8 mouse cellular contexts compared by ENCODE assay signal in genomic region chr1:171295063-171295402, GRCm38 (mm10). TPM values are rescaled to one million over a fixed set of nuclear protein-coding genes. Genes with fewer than 3 reads are reported as not detected.
A peak's percentile ranks its signal among the peaks of the same experiment; 100 is the strongest.
DNase-seq lines count a peak whose midpoint lies in the region; ATAC-seq and TF ChIP-seq lines count a peak whose summit lies in the region.

No protein-coding gene starts in this region.

- no peak for DNase-seq in spleen, adult 2 months (ENCODE audit: low read depth in 1 of 2, low spot score in 2 of 2)
- DNase-seq in spleen, postnatal 36 days (ENCODE audit: low spot score in 2 of 2), result no peak
- no peak for DNase-seq in liver, embryonic 11.5 days (ENCODE audit: low spot score)
- DNase-seq in cerebellum, postnatal 10 days, result no peak
- DNase-seq in natural killer cell, adult 2 months (ENCODE audit: low spot score in 2 of 2), result no peak
- DNase-seq in cerebellum, adult 11 months, result no peak

- no peaks in the 10 kb centered on the region for H3K36me3 ChIP-seq in spleen, adult 2 months (ENCODE audit: control insufficient read depth, insufficient read depth, low read length)
- H3K36me3 ChIP-seq in forebrain, embryonic 12.5 days (replicated peaks), result peaks cover under 1% of the 10 kb centered on the region; the same call in 1 of the 2 replicates
- peaks cover under 1% of the 10 kb centered on the region; the same call in 1 of the 2 replicates for H3K36me3 ChIP-seq in liver, embryonic 11.5 days (ENCODE audit: control insufficient read depth, insufficient read depth, low read length)
- no peaks in the 10 kb centered on the region for H3K36me3 ChIP-seq in stomach, embryonic 15.5 days

- peaks cover 3% of the 10 kb centered on the region; the same call in 1 of the 2 replicates for H3K4me1 ChIP-seq in spleen, adult 2 months (ENCODE audit: control insufficient read depth, insufficient read depth, insufficient read length)
- H3K4me1 ChIP-seq in forebrain, embryonic 12.5 days, result peaks cover 9% of the 10 kb centered on the region
- H3K4me1 ChIP-seq in liver, embryonic 11.5 days (replicated peaks; ENCODE audit: control insufficient read depth, insufficient read depth, low read length), result 0 out of 2 replicates have a peak, but pooled peaks cover 3% of the 10 kb centered on the region
- peaks cover 9% of the 10 kb centered on the region for H3K4me1 ChIP-seq in stomach, embryonic 15.5 days

- H3K4me3 ChIP-seq in spleen, adult 2 months (ENCODE audit: extremely low read depth, insufficient read depth, insufficient read length), result peak overlapping the region; percentile 97
- peak overlapping the region; percentile 74 for H3K4me3 ChIP-seq in forebrain, embryonic 12.5 days (replicated peaks)
- H3K4me3 ChIP-seq in liver, embryonic 11.5 days (ENCODE audit: low read depth, low read length), result peak overlapping the region; percentile 70
- peak overlapping the region; percentile 81 for H3K4me3 ChIP-seq in stomach, embryonic 15.5 days (replicated peaks)

- peak overlapping the region; percentile 86; the same call in 1 of the 2 replicates for H3K9ac ChIP-seq in forebrain, embryonic 12.5 days
- H3K9ac ChIP-seq in liver, embryonic 11.5 days (ENCODE audit: low read depth, low read length), result peak overlapping the region; percentile 92
- H3K9ac ChIP-seq in stomach, embryonic 15.5 days, result peak overlapping the region; percentile 84; the same call in 1 of the 2 replicates

- peak overlapping the region; percentile 95 for H3K27ac ChIP-seq in spleen, adult 2 months (ENCODE audit: insufficient read depth, low read length)
- H3K27ac ChIP-seq in forebrain, embryonic 12.5 days, result peak overlapping the region; percentile 93
- H3K27ac ChIP-seq in liver, embryonic 11.5 days (ENCODE audit: low read depth, low read length), result peak overlapping the region; percentile 90
- H3K27ac ChIP-seq in stomach, embryonic 15.5 days, result peak overlapping the region; percentile 98

- TF ChIP-seq POLR2A in spleen, adult 2 months (IDR thresholded peaks at IDR 0.05; ENCODE audit: low read depth, low read length), result no peak

- no peak for TF ChIP-seq CTCF in spleen, adult 2 months (IDR thresholded peaks at IDR 0.05; ENCODE audit: extremely low read depth, insufficient read depth, insufficient read length, insufficient replicate concordance)

- no peaks in the 10 kb centered on the region for H3K27me3 ChIP-seq in spleen, adult 2 months (ENCODE audit: control insufficient read depth, insufficient read depth, low read length)
- H3K27me3 ChIP-seq in forebrain, embryonic 12.5 days, result peaks cover 30% of the 10 kb centered on the region
- 0 out of 2 replicates have a peak, but pooled peaks cover 3% of the 10 kb centered on the region for H3K27me3 ChIP-seq in liver, embryonic 11.5 days (replicated peaks; ENCODE audit: control insufficient read depth, insufficient read depth, low read length)
- H3K27me3 ChIP-seq in stomach, embryonic 15.5 days (replicated peaks), result no peaks in the 10 kb centered on the region

- peak; percentile 31; the same call in 1 of the 2 replicates for ATAC-seq in forebrain, embryonic 12.5 days (ENCODE audit: low FRiP score)
- ATAC-seq in liver, embryonic 11.5 days (replicated peaks; ENCODE audit: low FRiP score), result no peak
- no peak for ATAC-seq in stomach, embryonic 15.5 days (ENCODE audit: insufficient read depth, low FRiP score, low read depth)

- H3K9me3 ChIP-seq in forebrain, embryonic 12.5 days, result no peaks in the 10 kb centered on the region
- H3K9me3 ChIP-seq in liver, embryonic 11.5 days (ENCODE audit: control insufficient read depth, low read length), result no peaks in the 10 kb centered on the region
- no peaks in the 10 kb centered on the region for H3K9me3 ChIP-seq in stomach, embryonic 15.5 days

- 13% methylated on average over 3 of the region's 3 CpGs for WGBS in spleen, adult 2 months
- 18% methylated on average over 3 of the region's 3 CpGs for WGBS in forebrain, embryonic 12.5 days
- WGBS in liver, embryonic 11.5 days, result 14% methylated on average over 3 of the region's 3 CpGs
- WGBS in stomach, embryonic 15.5 days, result 14% methylated on average over 3 of the region's 3 CpGs

- H3K4me2 ChIP-seq in forebrain, embryonic 12.5 days, result peak overlapping the region; percentile 74
- peak overlapping the region; percentile 65 for H3K4me2 ChIP-seq in liver, embryonic 11.5 days
- H3K4me2 ChIP-seq in stomach, embryonic 15.5 days, result peak overlapping the region; percentile 72

RNA-seq across cellular contexts. Expression of gene Ufc1, which starts 0.2 kb away (rescaled TPM):
- 9.8 and 11.1 TPM in 2 replicates for polyA plus RNA-seq in spleen, adult 2 months (2012; rRNA removed)
- 94.8 and 98.4 TPM in 2 replicates for polyA plus RNA-seq in forebrain, embryonic 12.5 days (2016; fragmentation: Nextera tagmentation; extraction: Ambion mirVana)
- 83.7 TPM in 2 replicates for polyA plus RNA-seq in liver, embryonic 11.5 days (2014; fragmentation: Nextera tagmentation; extraction: Ambion mirVana)
- 94.9 and 115 TPM in 2 replicates for polyA plus RNA-seq in stomach, embryonic 15.5 days (2015; fragmentation: Nextera tagmentation; extraction: Ambion mirVana)

RNA-seq across cellular contexts. Expression of gene Usp21, which starts 7.2 kb away (rescaled TPM):
- polyA plus RNA-seq in spleen, adult 2 months (2012; rRNA removed), result 40.9 and 46.4 TPM in 2 replicates
- polyA plus RNA-seq in forebrain, embryonic 12.5 days (2016; fragmentation: Nextera tagmentation; extraction: Ambion mirVana), result 119 and 125 TPM in 2 replicates
- 51.0 and 53.1 TPM in 2 replicates for polyA plus RNA-seq in liver, embryonic 11.5 days (2014; fragmentation: Nextera tagmentation; extraction: Ambion mirVana)
- 67.8 and 69.8 TPM in 2 replicates for polyA plus RNA-seq in stomach, embryonic 15.5 days (2015; fragmentation: Nextera tagmentation; extraction: Ambion mirVana)

RNA-seq across cellular contexts. Expression of gene Ppox, which starts 14.0 kb away (rescaled TPM):
- polyA plus RNA-seq in spleen, adult 2 months (2012; rRNA removed), result 64.6 and 66.0 TPM in 2 replicates
- polyA plus RNA-seq in forebrain, embryonic 12.5 days (2016; fragmentation: Nextera tagmentation; extraction: Ambion mirVana), result 58.7 and 68.0 TPM in 2 replicates
- 131 and 133 TPM in 2 replicates for polyA plus RNA-seq in liver, embryonic 11.5 days (2014; fragmentation: Nextera tagmentation; extraction: Ambion mirVana)
- 46.5 and 51.8 TPM in 2 replicates for polyA plus RNA-seq in stomach, embryonic 15.5 days (2015; fragmentation: Nextera tagmentation; extraction: Ambion mirVana)

RNA-seq across cellular contexts. Expression of gene B4galt3, which starts 24.9 kb away (rescaled TPM):
- 59.5 and 67.8 TPM in 2 replicates for polyA plus RNA-seq in spleen, adult 2 months (2012; rRNA removed)
- polyA plus RNA-seq in forebrain, embryonic 12.5 days (2016; fragmentation: Nextera tagmentation; extraction: Ambion mirVana), result 78.1 and 78.6 TPM in 2 replicates
- polyA plus RNA-seq in liver, embryonic 11.5 days (2014; fragmentation: Nextera tagmentation; extraction: Ambion mirVana), result 49.0 and 50.6 TPM in 2 replicates
- 66.4 and 67.4 TPM in 2 replicates for polyA plus RNA-seq in stomach, embryonic 15.5 days (2015; fragmentation: Nextera tagmentation; extraction: Ambion mirVana)

RNA-seq across cellular contexts. Expression of gene Dedd, which starts 33.9 kb away (rescaled TPM):
- polyA plus RNA-seq in spleen, adult 2 months (2012; rRNA removed), result 25.7 and 29.3 TPM in 2 replicates
- 48.5 and 51.0 TPM in 2 replicates for polyA plus RNA-seq in forebrain, embryonic 12.5 days (2016; fragmentation: Nextera tagmentation; extraction: Ambion mirVana)
- polyA plus RNA-seq in liver, embryonic 11.5 days (2014; fragmentation: Nextera tagmentation; extraction: Ambion mirVana), result 34.8 and 37.5 TPM in 2 replicates
- 43.1 and 44.7 TPM in 2 replicates for polyA plus RNA-seq in stomach, embryonic 15.5 days (2015; fragmentation: Nextera tagmentation; extraction: Ambion mirVana)
